Mouse (Mus musculus) heart, embryonic 12.5 days (tissue): ENCODE results near the gene Tmem88. TPM values are rescaled to one million over a fixed set of nuclear protein-coding genes. Genes with fewer than 3 reads are reported as not detected.

ENCODE experiments used
- ATAC-seq: fragments of 200-750 bp; cut with Nextera tagmentation; 2 replicates; pipeline ENCODE4 v1.8.0; 2017; ENCODE audit warnings: moderate TSS enrichment, moderate library complexity; ENCODE audit not compliant: insufficient number of reproducible peaks, low FRiP score
- H3K27ac ChIP-seq: fragments of 300-500 bp; sonication (generic); 2 replicates; pipeline ENCODE4 v1.5.1; 2016; ENCODE audit warnings: mild to moderate bottlenecking, moderate library complexity; ENCODE audit not compliant: poor library complexity, severe bottlenecking
- H3K27me3 ChIP-seq: fragments of 300-500 bp; sonication (generic); replicated peaks from 2 replicates; pipeline ENCODE4 v1.6.1; 2016; ENCODE audit warnings: mild to moderate bottlenecking, moderate library complexity
- H3K36me3 ChIP-seq: fragments of 300-500 bp; sonication (generic); 2 replicates; pipeline ENCODE4 v1.6.1; 2016; ENCODE audit warnings: mild to moderate bottlenecking, moderate library complexity
- H3K4me1 ChIP-seq: fragments of 300-500 bp; sonication (generic); replicated peaks from 2 replicates; pipeline ENCODE4 v1.6.1; 2016; ENCODE audit warnings: mild to moderate bottlenecking
- H3K4me2 ChIP-seq: fragments of 300-500 bp; sonication (generic); 2 replicates; pipeline ENCODE4 v1.6.1; 2016; ENCODE audit warnings: mild to moderate bottlenecking, moderate library complexity
- H3K4me3 ChIP-seq: fragments of 300-500 bp; sonication (generic); 2 replicates; pipeline ENCODE4 v1.5.1; 2016; ENCODE audit warnings: mild to moderate bottlenecking
- H3K9ac ChIP-seq: fragments of 300-500 bp; sonication (generic); 2 replicates; pipeline ENCODE4 v1.6.1; 2016; ENCODE audit warnings: mild to moderate bottlenecking, moderate library complexity
- H3K9me3 ChIP-seq: fragments of 300-500 bp; sonication (generic); replicated peaks from 2 replicates; pipeline ENCODE4 v1.6.1; 2016; ENCODE audit warnings: mild to moderate bottlenecking, moderate library complexity
- WGBS: fragments of 180-500 bp; shearing (Covaris S2); methylation state at CpG from one replicate; pipeline ENCODE4 v1.1.7; 2016; 5-methylcytosine and 5-hydroxymethylcytosine counted together
- polyA plus RNA-seq: library from polyadenylated mRNA; unstranded; fragments of >200 nt; fragmentation: Nextera tagmentation; extraction: Ambion mirVana; gene quantifications from 2 replicates; pipeline ENCODE4 v1.2.1, GENCODE M21; 2016

Tmem88 gene
- polyA plus RNA-seq, 1 experiment from 2014 or later, result 35.7 TPM

DNA sequence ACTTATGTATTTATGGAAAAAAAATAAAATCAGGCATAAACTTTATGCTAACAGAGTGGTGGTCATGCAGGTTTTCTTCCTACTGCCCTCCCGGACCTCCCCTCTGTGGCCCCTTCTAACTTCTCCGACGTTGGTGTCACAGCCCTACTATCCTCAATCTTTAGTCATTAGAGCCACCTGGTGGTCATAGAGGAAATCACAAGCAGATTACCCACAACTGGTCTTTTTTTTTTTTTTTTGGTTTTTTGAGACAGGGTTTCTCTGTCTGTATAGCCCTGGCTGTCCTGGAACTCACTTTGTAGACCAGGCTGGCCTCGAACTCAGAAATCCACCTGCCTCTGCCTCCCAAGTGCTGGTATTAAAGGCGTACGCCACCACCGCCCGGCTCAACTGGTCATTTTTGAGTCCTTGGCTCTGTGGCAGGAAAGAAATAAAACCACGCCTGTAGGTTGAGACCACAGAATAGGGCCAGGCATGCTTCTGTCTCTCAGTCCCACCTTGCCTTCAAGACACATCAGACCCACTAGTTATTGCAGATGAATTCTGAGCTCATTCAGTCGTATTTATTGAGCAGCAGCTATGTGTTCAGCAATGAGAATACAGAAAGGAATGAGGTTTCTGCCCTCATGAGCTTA lies 7.5 kb downstream of the Tmem88 start:
- H3K36me3 ChIP-seq, result no peaks in the 10 kb centered on the region
- peaks cover 8% of the 10 kb centered on the region; the same call in 1 of the 2 replicates for H3K4me1 ChIP-seq
- no peak overlapping the region for H3K27ac ChIP-seq
- no peak overlapping the region for H3K4me3 ChIP-seq
- H3K27me3 ChIP-seq, result no peaks in the 10 kb centered on the region
- no peak overlapping the region for H3K9ac ChIP-seq
- no peak overlapping the region for H3K4me2 ChIP-seq
- no peaks in the 10 kb centered on the region for H3K9me3 ChIP-seq
- WGBS, result 46% methylated on average over 10 of the region's 10 CpGs
- ATAC-seq, result no peak

DNA sequence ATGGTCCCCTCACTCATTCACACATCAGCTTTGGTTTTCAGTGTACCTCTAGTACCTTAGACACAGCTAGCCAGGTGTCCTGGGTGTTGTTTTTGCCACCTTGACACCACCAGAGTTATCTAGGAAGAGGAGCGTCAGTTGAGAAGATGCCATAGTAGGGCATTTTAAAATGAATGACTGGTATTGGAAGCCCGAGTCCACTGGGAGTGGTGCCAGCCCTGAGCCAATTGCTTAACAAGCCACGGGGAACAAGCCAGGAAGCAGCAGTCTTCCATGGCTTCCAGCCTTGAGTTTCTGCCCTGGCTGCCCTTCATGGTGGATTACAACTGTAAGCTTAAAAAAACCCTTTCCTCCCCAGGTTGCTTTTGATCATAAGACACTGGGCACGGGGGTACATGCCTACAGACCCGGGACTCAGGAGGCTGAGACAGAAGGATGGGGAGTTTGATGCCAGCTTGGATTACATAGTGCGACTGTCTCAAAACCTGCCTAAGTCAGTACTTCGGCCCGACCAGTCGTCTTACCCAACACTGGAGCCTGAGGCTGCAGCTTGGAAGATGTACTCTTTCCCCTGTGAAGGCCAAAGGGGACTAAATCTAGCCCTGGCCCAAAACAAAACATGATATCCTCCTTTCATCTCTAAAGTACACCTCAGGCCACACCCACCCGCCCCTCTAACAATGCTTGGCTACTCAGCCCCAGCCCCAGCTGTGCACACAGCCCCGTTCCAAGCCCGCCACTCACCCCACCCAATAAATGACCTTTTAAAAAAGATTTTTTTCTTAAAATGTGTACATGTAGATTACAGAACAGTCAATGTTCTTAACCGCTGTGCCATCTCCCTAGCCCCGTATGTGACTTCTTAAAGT lies 8.3 kb downstream of the Tmem88 start:
- no peak overlapping the region for H3K9ac ChIP-seq
- H3K4me2 ChIP-seq, result no peak overlapping the region
- H3K9me3 ChIP-seq, result no peaks in the 10 kb centered on the region
- no peak overlapping the region for H3K4me3 ChIP-seq
- no peaks in the 10 kb centered on the region for H3K36me3 ChIP-seq
- H3K27ac ChIP-seq, result no peak overlapping the region
- no peak for ATAC-seq
- 69% methylated on average over 14 of the region's 14 CpGs for WGBS
- H3K4me1 ChIP-seq, result peaks cover 8% of the 10 kb centered on the region; the same call in 1 of the 2 replicates
- H3K27me3 ChIP-seq, result no peaks in the 10 kb centered on the region

DNA sequence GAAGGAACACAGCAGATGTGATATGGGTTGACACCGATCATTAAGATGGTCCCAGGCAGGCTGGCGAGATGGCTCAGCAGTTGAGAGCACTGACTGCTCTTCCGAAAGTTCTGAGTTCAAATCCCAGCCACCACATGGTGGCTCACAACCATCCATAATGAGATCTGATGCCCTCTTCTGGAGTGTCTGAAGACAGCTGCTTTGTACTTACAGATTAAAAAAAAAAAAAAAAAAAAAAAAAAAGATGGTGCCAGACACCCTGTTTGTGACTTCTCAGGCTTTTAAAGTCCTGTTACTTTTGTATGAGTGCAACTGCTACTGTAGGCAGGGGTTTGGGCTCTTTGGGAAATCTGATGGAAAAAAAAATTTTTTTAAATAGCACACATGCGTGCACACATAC lies 9.4 kb downstream of the Tmem88 start:
- no peak overlapping the region for H3K9ac ChIP-seq
- no peak for ATAC-seq
- 0 out of 2 replicates have a peak, but pooled peaks cover 3% of the 10 kb centered on the region for H3K4me1 ChIP-seq
- H3K27ac ChIP-seq, result no peak overlapping the region
- WGBS, result 97% methylated on average over 4 of the region's 4 CpGs
- no peak overlapping the region for H3K4me2 ChIP-seq
- no peaks in the 10 kb centered on the region for H3K27me3 ChIP-seq
- no peaks in the 10 kb centered on the region for H3K9me3 ChIP-seq
- no peak overlapping the region for H3K4me3 ChIP-seq
- H3K36me3 ChIP-seq, result no peaks in the 10 kb centered on the region

DNA sequence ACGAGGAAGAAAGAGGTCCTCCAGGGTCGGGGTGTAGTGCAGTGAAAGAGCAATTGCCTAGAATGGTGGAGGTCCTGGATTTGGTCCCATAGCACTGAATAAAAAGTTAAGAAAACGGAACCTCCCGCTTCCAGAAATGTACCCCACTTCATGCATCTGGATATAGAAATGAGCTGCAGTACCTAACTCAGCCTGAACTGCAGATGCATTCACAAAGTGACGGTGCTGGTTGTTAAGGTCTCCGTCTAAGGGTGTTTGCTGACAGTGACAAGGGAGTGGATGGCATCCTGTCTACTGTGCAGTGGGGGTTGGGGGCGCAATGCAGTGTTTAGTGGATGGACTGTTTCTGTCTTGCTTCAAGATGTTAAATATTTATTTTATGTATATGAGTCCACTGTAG lies 11.3 kb downstream of the Tmem88 start:
- Histone ChIP-seq H3K27me3 (no peaks in the 10 kb centered on the region), H3K4me1 (peaks cover 12% of the 10 kb centered on the region), H3K27ac (no peak overlapping the region), H3K9me3 (no peaks in the 10 kb centered on the region), H3K4me3 (no peak overlapping the region), H3K9ac (no peak overlapping the region), H3K36me3 (no peaks in the 10 kb centered on the region), H3K4me2 (no peak overlapping the region)
- WGBS, result 72% methylated on average over 7 of the region's 7 CpGs
- no peak for ATAC-seq

DNA sequence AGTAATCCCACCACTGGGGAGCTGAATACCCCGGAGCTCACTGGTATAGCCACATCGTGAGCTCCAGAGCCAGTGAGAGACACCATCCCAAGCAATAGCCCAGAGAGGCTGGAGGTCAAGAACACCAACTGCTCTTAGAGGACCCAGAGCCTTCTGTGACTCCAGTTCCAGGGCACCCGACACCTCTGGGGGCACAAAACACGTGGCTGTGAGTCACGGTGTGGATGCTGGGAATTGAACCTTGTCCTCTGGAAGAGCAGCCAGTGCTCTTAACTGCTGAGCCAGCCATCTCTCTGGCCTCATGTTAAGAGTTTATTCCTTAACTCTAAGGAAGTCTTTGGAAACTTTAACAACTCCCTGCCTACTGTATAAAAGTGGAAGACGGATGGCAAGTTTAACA lies 13.1 kb downstream of the Tmem88 start:
- no peak overlapping the region for H3K4me3 ChIP-seq
- no peak overlapping the region for H3K4me2 ChIP-seq
- no peaks in the 10 kb centered on the region for H3K36me3 ChIP-seq
- peaks cover 14% of the 10 kb centered on the region for H3K4me1 ChIP-seq
- no peaks in the 10 kb centered on the region for H3K27me3 ChIP-seq
- 72% methylated on average over 6 of the region's 6 CpGs for whole genome bisulfite sequencing
- no peak overlapping the region for H3K9ac ChIP-seq
- ATAC-seq, result no peak
- H3K27ac ChIP-seq, result no peak overlapping the region
- H3K9me3 ChIP-seq, result no peaks in the 10 kb centered on the region

DNA sequence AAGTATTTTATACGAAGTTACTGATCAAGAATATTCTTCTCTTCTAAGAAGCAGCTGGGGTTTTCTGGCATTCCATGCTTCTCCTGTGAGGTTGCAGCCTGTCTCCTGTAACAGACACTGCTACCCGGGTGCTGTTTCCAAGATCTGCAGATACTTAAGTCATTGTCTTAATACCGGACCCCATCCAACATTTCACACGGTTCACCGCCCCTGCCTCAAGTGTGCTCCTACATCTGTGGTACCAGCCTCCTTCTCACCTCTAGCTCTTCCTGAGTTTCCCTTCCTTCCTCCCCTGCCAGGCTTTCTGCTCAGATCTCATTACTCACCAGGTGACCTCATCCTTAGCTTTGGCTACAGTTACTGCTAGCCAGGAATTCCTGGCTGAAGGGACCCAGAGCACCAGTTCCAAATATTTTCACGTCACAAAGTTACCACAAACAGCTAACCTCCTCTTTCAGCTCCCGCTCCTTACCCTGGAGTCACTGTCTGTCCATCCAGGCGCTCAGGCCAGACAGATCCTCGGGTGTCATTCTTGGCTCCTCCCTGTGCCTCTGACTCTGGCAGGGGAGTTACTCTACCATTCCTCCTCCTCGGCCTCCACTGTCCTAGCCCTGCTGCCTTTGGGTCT lies 15.4 kb downstream of the Tmem88 start:
- H3K27me3 ChIP-seq, result no peaks in the 10 kb centered on the region
- ATAC-seq, result no peak
- no peak overlapping the region for H3K27ac ChIP-seq
- no peak overlapping the region for H3K4me2 ChIP-seq
- no peak overlapping the region for H3K4me3 ChIP-seq
- H3K4me1 ChIP-seq, result peaks cover 18% of the 10 kb centered on the region
- 0 out of 2 replicates have a peak, but pooled peaks cover 3% of the 10 kb centered on the region for H3K36me3 ChIP-seq
- 47% methylated on average over 10 of the region's 10 CpGs for WGBS
- no peaks in the 10 kb centered on the region for H3K9me3 ChIP-seq
- 0 out of 2 replicates have a peak overlapping the region, but pooled peaks have one; percentile 9 for H3K9ac ChIP-seq

DNA sequence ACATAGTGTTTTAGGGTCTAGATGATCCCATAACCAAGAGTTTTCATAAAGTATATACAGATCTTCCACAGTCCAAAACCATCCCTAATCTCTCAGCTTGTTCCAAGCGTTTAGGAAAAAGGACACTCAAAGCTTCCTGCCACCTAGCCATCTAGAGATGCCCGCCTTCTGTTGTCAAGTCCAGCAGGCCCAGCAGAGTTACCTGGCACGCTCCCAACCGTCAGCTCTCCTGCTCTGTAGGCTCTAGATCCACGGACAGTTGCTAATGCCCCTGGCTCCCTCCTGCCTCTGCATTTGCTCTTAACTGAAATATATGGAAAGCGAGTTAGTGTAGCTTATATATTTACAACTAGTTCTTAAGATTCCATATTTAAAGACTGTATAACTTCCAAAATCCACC lies 16.7 kb downstream of the Tmem88 start:
- H3K9ac ChIP-seq, result no peak overlapping the region
- no peak for ATAC-seq
- H3K27me3 ChIP-seq, result no peaks in the 10 kb centered on the region
- no peak overlapping the region for H3K4me3 ChIP-seq
- 0 out of 2 replicates have a peak, but pooled peaks cover 3% of the 10 kb centered on the region for H3K36me3 ChIP-seq
- H3K4me1 ChIP-seq, result peaks cover 18% of the 10 kb centered on the region
- H3K9me3 ChIP-seq, result no peaks in the 10 kb centered on the region
- WGBS, result 75% methylated on average over 6 of the region's 6 CpGs
- no peak overlapping the region for H3K4me2 ChIP-seq
- H3K27ac ChIP-seq, result no peak overlapping the region

DNA sequence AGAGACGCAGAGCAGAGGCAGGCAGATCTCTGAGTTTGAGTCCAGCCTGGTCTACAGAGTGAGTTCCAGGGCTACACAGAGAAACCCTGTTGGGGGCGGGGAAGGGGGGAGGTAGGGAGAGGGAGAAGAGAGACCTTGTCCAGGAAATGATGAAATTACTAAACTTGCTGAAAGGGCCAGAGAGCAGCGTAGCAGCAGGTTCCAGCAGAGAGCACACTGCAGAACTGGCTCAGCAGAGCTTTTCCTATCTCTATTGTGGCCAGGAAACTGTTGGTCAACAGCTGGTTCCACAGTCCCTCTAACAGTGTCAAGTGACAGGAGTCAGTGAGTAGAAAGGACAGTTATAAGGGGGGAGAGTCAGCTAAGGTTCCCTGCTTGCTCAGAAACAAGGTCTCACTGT lies 18.4 kb downstream of the Tmem88 start:
- no peak overlapping the region for H3K4me2 ChIP-seq
- whole genome bisulfite sequencing, result 61% methylated on average over 3 of the region's 3 CpGs
- H3K4me3 ChIP-seq, result no peak overlapping the region
- H3K27me3 ChIP-seq, result no peaks in the 10 kb centered on the region
- H3K9me3 ChIP-seq, result no peaks in the 10 kb centered on the region
- peaks cover 18% of the 10 kb centered on the region for H3K4me1 ChIP-seq
- no peak overlapping the region; the same call in 1 of the 2 replicates for H3K27ac ChIP-seq
- peaks cover 6% of the 10 kb centered on the region; the same call in 1 of the 2 replicates for H3K36me3 ChIP-seq
- no peak for ATAC-seq
- H3K9ac ChIP-seq, result no peak overlapping the region

DNA sequence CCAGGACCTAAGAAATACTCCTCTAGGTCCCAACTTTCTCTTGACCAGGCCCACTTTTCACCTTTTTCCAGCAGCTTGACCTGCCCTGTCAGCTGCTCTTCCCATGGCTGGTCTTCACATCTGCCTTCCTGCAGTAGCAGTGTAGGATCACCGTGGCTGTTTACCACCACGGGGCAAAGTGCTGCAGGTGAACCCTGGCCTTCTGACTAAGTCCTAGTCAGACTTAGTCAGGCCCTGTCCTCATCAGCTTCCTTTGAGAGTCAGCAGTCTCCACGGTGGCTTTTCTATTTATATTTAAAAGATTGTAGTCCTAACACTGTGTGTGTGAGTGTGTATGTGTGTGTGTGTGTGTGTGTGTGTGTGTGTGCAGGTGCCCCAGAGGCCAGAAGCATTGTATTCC lies 20.3 kb downstream of the Tmem88 start:
- 59% methylated on average over 3 of the region's 3 CpGs for WGBS
- Histone ChIP-seq H3K9ac (no peak overlapping the region), H3K4me3 (no peak overlapping the region), H3K4me1 (peaks cover 22% of the 10 kb centered on the region), H3K27me3 (no peaks in the 10 kb centered on the region), H3K36me3 (peaks cover 11% of the 10 kb centered on the region), H3K27ac (no peak overlapping the region), H3K9me3 (no peaks in the 10 kb centered on the region), H3K4me2 (no peak overlapping the region)
- ATAC-seq, result no peak

DNA sequence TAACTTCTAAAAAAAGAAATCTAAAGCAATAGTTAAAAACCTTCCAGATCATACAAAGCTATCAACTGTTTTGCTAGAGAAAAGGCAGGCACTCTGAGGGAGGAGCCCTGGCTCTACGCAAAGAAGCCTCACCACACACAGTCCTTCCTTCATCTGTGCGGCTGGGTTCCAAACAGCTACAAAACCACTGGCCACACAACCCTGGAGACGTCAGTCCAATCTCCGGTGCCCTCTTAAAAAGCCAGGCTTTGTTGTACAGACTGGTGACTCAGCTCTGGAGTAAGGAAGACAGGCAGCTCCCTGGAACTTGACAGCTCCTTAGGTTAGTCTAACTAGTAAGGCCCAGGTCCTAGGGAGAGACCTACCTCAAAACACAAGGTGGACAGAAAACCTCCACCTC lies 22.4 kb downstream of the Tmem88 start:
- no peak for ATAC-seq
- WGBS, result 88% methylated on average over 4 of the region's 4 CpGs

More for the DNA sequence above, 22.4 kb downstream of the Tmem88 start:
- H3K9me3 ChIP-seq, result no peaks in the 10 kb centered on the region
- H3K4me3 ChIP-seq, result no peak overlapping the region
- H3K4me2 ChIP-seq, result no peak overlapping the region
- peaks cover 37% of the 10 kb centered on the region for H3K4me1 ChIP-seq
- peaks cover 11% of the 10 kb centered on the region for H3K36me3 ChIP-seq
- no peaks in the 10 kb centered on the region for H3K27me3 ChIP-seq
- H3K27ac ChIP-seq, result no peak overlapping the region
- H3K9ac ChIP-seq, result no peak overlapping the region
